Mouse (Mus musculus): ENCODE measurements around the gene Rab5if. TPM values are rescaled to one million over a fixed set of nuclear protein-coding genes. Genes with fewer than 3 reads are reported as not detected.
A peak's percentile ranks its signal among the peaks of the same experiment; 100 is the strongest.

Rab5if gene
- polyA plus RNA-seq, 1 experiment, result 34.8 TPM

GRCm38 (mm10) chr2:156864481-156864880 lies 1.6 kb downstream of the Rab5if start:
- no peaks in the 10 kb centered on the region for H3K27me3 ChIP-seq (ENCODE audit: control insufficient read depth, insufficient read depth, low read length)
- WGBS, result 74% methylated on average over 3 of the region's 3 CpGs
- no peak overlapping the region for H3K4me3 ChIP-seq (ENCODE audit: extremely low read depth, insufficient read depth, insufficient read length)
- 0 out of 2 replicates have a peak, but pooled peaks cover 3% of the 10 kb centered on the region for H3K4me1 ChIP-seq (ENCODE audit: control insufficient read depth, insufficient read depth, insufficient read length)
- no peak for TF ChIP-seq CTCF (IDR thresholded peaks at IDR 0.05; ENCODE audit: extremely low read depth, insufficient read depth, insufficient read length, insufficient replicate concordance)
- TF ChIP-seq POLR2A (IDR thresholded peaks at IDR 0.05; ENCODE audit: low read depth, low read length), result no peak
- no peak overlapping the region for H3K27ac ChIP-seq (ENCODE audit: insufficient read depth, low read length)
- no peak for DNase-seq (ENCODE audit: low read depth in 1 of 2, low spot score in 2 of 2)
- peaks cover 6% of the 10 kb centered on the region for H3K36me3 ChIP-seq (ENCODE audit: control insufficient read depth, insufficient read depth, low read length)

- Histone ChIP-seq H3K27ac (ENCODE audit: insufficient read depth, low read length) (no peak overlapping the region), H3K27me3 (ENCODE audit: control insufficient read depth, insufficient read depth, low read length) (no peaks in the 10 kb centered on the region), H3K4me1 (ENCODE audit: control insufficient read depth, insufficient read depth, insufficient read length) (peaks cover 2% of the 10 kb centered on the region; the same call in 1 of the 2 replicates), H3K36me3 (ENCODE audit: control insufficient read depth, insufficient read depth, low read length) (peaks cover 17% of the 10 kb centered on the region), H3K4me3 (ENCODE audit: extremely low read depth, insufficient read depth, insufficient read length) (no peak overlapping the region)
- TF ChIP-seq POLR2A (IDR thresholded peaks at IDR 0.05; ENCODE audit: low read depth, low read length) (no peak), CTCF (IDR thresholded peaks at IDR 0.05; ENCODE audit: extremely low read depth, insufficient read depth, insufficient read length, insufficient replicate concordance) (no peak)
- WGBS, result 88% methylated on average over 8 of the region's 8 CpGs
- no peak for DNase-seq (ENCODE audit: low read depth in 1 of 2, low spot score in 2 of 2)
Observed at GRCm38 (mm10) chr2:156868994-156869393, 6.1 kb downstream of the Rab5if start.

GRCm38 (mm10) chr2:156869554-156869953 lies 6.6 kb downstream of the Rab5if start:
- DNase-seq (ENCODE audit: low read depth in 1 of 2, low spot score in 2 of 2), result no peak
- TF ChIP-seq CTCF (IDR thresholded peaks at IDR 0.05; ENCODE audit: extremely low read depth, insufficient read depth, insufficient read length, insufficient replicate concordance) (no peak), POLR2A (IDR thresholded peaks at IDR 0.05; ENCODE audit: low read depth, low read length) (no peak)
- Histone ChIP-seq H3K36me3 (ENCODE audit: control insufficient read depth, insufficient read depth, low read length) (peaks cover 20% of the 10 kb centered on the region), H3K27ac (ENCODE audit: insufficient read depth, low read length) (no peak overlapping the region), H3K4me3 (ENCODE audit: extremely low read depth, insufficient read depth, insufficient read length) (no peak overlapping the region), H3K27me3 (ENCODE audit: control insufficient read depth, insufficient read depth, low read length) (no peaks in the 10 kb centered on the region), H3K4me1 (ENCODE audit: control insufficient read depth, insufficient read depth, insufficient read length) (no peaks in the 10 kb centered on the region; the same call in 1 of the 2 replicates)
- WGBS, result 90% methylated on average over 7 of the region's 7 CpGs

GRCm38 (mm10) chr2:156870519-156870918 lies 7.6 kb downstream of the Rab5if start:
- peaks cover 20% of the 10 kb centered on the region for H3K36me3 ChIP-seq (ENCODE audit: control insufficient read depth, insufficient read depth, low read length)
- H3K4me1 ChIP-seq (ENCODE audit: control insufficient read depth, insufficient read depth, insufficient read length), result no peaks in the 10 kb centered on the region; the same call in 1 of the 2 replicates

GRCm38 (mm10) chr2:156873629-156874028 lies 10.7 kb downstream of the Rab5if start:
- DNase-seq (ENCODE audit: low read depth in 1 of 2, low spot score in 2 of 2), result peak; percentile 44 to 52
- peaks cover 8% of the 10 kb centered on the region; the same call in 1 of the 2 replicates for H3K4me1 ChIP-seq (ENCODE audit: control insufficient read depth, insufficient read depth, insufficient read length)
- no peak overlapping the region for H3K27ac ChIP-seq (ENCODE audit: insufficient read depth, low read length)
- no peak for TF ChIP-seq POLR2A (IDR thresholded peaks at IDR 0.05; ENCODE audit: low read depth, low read length)
- peak; percentile 55; the same call in 1 of the 2 replicates for TF ChIP-seq CTCF (IDR thresholded peaks at IDR 0.05; ENCODE audit: extremely low read depth, insufficient read depth, insufficient read length, insufficient replicate concordance)
- no peak overlapping the region for H3K4me3 ChIP-seq (ENCODE audit: extremely low read depth, insufficient read depth, insufficient read length)
- H3K27me3 ChIP-seq (ENCODE audit: control insufficient read depth, insufficient read depth, low read length), result no peaks in the 10 kb centered on the region
- peaks cover 16% of the 10 kb centered on the region for H3K36me3 ChIP-seq (ENCODE audit: control insufficient read depth, insufficient read depth, low read length)
- WGBS, result 34% methylated on average over 5 of the region's 5 CpGs

More at GRCm38 (mm10) chr2:156870519-156870918, 7.6 kb downstream of the Rab5if start:
- H3K27me3 ChIP-seq (ENCODE audit: control insufficient read depth, insufficient read depth, low read length), result no peaks in the 10 kb centered on the region
- H3K4me3 ChIP-seq (ENCODE audit: extremely low read depth, insufficient read depth, insufficient read length), result no peak overlapping the region
- TF ChIP-seq POLR2A (IDR thresholded peaks at IDR 0.05; ENCODE audit: low read depth, low read length) (no peak), CTCF (IDR thresholded peaks at IDR 0.05; ENCODE audit: extremely low read depth, insufficient read depth, insufficient read length, insufficient replicate concordance) (no peak)
- no peak overlapping the region for H3K27ac ChIP-seq (ENCODE audit: insufficient read depth, low read length)
- 64% methylated on average over 6 of the region's 6 CpGs for WGBS
- no peak for DNase-seq (ENCODE audit: low read depth in 1 of 2, low spot score in 2 of 2)

- Histone ChIP-seq H3K27ac (ENCODE audit: insufficient read depth, low read length) (no peak overlapping the region), H3K27me3 (ENCODE audit: control insufficient read depth, insufficient read depth, low read length) (no peaks in the 10 kb centered on the region), H3K4me1 (ENCODE audit: control insufficient read depth, insufficient read depth, insufficient read length) (peaks cover 8% of the 10 kb centered on the region; the same call in 1 of the 2 replicates), H3K36me3 (ENCODE audit: control insufficient read depth, insufficient read depth, low read length) (peaks cover 14% of the 10 kb centered on the region), H3K4me3 (ENCODE audit: extremely low read depth, insufficient read depth, insufficient read length) (no peak overlapping the region)
- no peak for DNase-seq (ENCODE audit: low read depth in 1 of 2, low spot score in 2 of 2)
- WGBS, result 73% methylated on average over 8 of the region's 8 CpGs
- no peak for TF ChIP-seq POLR2A (IDR thresholded peaks at IDR 0.05; ENCODE audit: low read depth, low read length)
- TF ChIP-seq CTCF (IDR thresholded peaks at IDR 0.05; ENCODE audit: extremely low read depth, insufficient read depth, insufficient read length, insufficient replicate concordance), result no peak
Observed at GRCm38 (mm10) chr2:156874047-156874759, 11.3 kb downstream of the Rab5if start.

Data from spleen, adult 2 months (tissue).